Mouse (Mus musculus) brown adipose tissue, adult 24 weeks (tissue): ENCODE data around the gene Gm20388. TPM values are rescaled to one million over a fixed set of nuclear protein-coding genes. Genes with fewer than 3 reads are reported as not detected.
A peak's percentile ranks its signal among the peaks of the same experiment; 100 is the strongest.

ENCODE experiments used
- H3K27ac ChIP-seq: fragments of 200-500 bp; replicated peaks from 2 replicates; pipeline ENCODE4 v1.5.1; 2012; ENCODE audit warnings: low read depth, mild to moderate bottlenecking, low read length
- H3K4me1 ChIP-seq: fragments of 200-500 bp; 2 replicates; pipeline ENCODE4 v1.6.1; 2012; ENCODE audit warnings: low read length, mixed read lengths; ENCODE audit not compliant: control insufficient read depth, insufficient read depth, insufficient read length
- H3K4me3 ChIP-seq: fragments of 200-500 bp; 2 replicates; pipeline ENCODE4 v1.5.1; 2012; ENCODE audit warnings: low read depth, mild to moderate bottlenecking, low read length, moderate library complexity; ENCODE audit not compliant: insufficient read depth
- polyA plus RNA-seq: library from polyadenylated mRNA; stranded (reverse); fragments of >200 nt; gene quantifications from 2 replicates; pipeline ENCODE4 v1.2.4, GENCODE M21; 2012; ENCODE audit not compliant: missing spikeins, insufficient read depth, insufficient read length

Gene Gm20388
- polyA plus RNA-seq, 1 experiment: 44.7 TPM

GRCm38 (mm10) chr8:122360696-122361416 lies 2450.2 kb downstream of the Gm20388 start, which contains the start of gene Trhr2:
TSS of gene Trhr2 (minus strand) at chr8:122360746.
- H3K4me1 ChIP-seq: no peaks in the 10 kb centered on the region
- no peak within 1 kb of the TSS for H3K4me3 ChIP-seq
- H3K27ac ChIP-seq: no peak within 1 kb of the TSS

DNA sequence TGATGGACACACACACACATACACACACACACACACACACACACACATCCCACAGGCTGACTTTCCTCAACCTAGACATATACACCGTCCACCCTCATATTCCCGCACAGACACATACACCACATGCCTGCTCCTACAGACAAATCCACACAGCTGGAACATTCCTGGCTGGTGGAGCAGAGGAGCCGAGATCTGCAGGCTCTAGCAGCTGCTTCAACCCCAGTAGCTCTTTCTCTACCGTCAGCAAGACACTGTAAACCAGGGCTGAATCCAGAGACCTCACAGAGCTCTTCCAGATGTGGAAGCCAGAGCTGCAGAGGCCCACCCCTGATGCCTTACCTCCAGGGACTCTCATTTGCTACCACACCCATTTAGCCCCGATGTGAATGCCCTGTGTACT lies 2451.6 kb downstream of the Gm20388 start:
- H3K4me1 ChIP-seq: no peaks in the 10 kb centered on the region
- H3K27ac ChIP-seq: no peak overlapping the region
- H3K4me3 ChIP-seq: no peak overlapping the region

DNA sequence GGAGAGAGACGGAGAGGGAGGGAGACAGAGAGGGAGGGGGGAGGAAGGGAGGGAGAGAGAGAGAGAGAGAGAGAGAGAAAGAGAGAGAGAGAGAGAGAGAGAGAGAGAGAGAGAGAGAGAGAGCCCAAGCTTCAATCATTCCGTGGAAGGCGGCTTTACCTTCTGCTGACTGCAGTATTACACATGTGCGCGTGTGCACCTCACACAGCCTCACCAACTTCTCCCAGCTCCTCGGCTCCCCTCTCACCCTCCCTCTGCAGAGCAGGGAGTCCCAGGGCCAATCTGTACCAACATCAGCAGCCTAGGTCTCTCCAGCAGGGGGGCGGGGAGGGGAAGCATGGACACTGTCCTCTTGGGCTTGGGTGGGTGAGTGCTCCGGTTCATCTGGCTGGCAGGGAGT lies 2452.3 kb downstream of the Gm20388 start:
- no peak overlapping the region for H3K4me3 ChIP-seq

GRCm38 (mm10) chr8:122368494-122368893 lies 2457.9 kb downstream of the Gm20388 start:
- H3K27ac ChIP-seq: no peak overlapping the region
- H3K4me1 ChIP-seq: no peaks in the 10 kb centered on the region
- H3K4me3 ChIP-seq: no peak overlapping the region

More for the DNA sequence above, 2452.3 kb downstream of the Gm20388 start:
- Histone ChIP-seq H3K27ac (no peak overlapping the region), H3K4me1 (no peaks in the 10 kb centered on the region)

DNA sequence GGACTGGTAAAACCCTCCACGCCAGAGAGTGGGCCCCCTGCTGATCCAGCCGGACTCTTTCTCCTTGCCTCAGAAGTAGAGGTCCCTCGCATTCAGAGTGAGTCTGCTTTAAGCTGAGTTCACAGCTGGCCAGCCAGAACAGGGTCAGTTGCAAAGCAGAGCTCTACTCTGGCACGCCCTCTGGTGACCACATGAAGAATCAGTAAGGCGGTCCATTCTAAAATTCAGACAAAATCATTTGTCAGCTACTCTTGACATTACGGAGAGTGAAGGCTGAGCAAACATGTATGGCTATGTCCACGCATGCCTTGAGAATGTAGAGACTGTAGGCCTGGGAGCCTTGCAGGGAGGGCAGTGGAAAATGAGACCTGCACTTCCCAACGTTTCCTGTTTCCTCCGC lies 2459.0 kb downstream of the Gm20388 start:
- Histone ChIP-seq H3K4me3 (no peak overlapping the region), H3K27ac (no peak overlapping the region), H3K4me1 (no peaks in the 10 kb centered on the region)

GRCm38 (mm10) chr8:122371706-122372105 lies 2461.1 kb downstream of the Gm20388 start:
- Histone ChIP-seq H3K4me3 (no peak overlapping the region), H3K4me1 (no peaks in the 10 kb centered on the region), H3K27ac (no peak overlapping the region)

DNA sequence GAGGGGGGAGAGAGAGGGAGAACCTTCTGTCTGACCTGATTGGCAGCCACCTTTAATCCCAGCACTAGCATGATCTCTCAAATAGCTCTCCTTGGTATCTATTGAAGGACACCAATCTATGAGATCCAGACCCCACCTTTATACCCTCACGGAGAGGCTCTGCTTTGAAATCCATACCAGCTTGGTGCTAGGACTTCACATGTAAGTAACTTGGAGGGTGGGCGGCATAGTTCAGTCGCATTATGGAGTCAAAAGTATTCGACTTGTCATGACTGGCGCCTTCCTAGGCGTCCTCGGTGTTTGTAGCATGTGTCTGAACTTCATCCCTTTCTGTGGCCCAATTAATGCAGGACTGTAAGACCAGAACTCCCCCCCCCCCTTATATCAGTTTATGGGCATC lies 2464.7 kb downstream of the Gm20388 start:
- no peak overlapping the region for H3K4me3 ChIP-seq
- H3K4me1 ChIP-seq: 0 out of 2 replicates have a peak, but pooled peaks cover 5% of the 10 kb centered on the region
- H3K27ac ChIP-seq: no peak overlapping the region

DNA sequence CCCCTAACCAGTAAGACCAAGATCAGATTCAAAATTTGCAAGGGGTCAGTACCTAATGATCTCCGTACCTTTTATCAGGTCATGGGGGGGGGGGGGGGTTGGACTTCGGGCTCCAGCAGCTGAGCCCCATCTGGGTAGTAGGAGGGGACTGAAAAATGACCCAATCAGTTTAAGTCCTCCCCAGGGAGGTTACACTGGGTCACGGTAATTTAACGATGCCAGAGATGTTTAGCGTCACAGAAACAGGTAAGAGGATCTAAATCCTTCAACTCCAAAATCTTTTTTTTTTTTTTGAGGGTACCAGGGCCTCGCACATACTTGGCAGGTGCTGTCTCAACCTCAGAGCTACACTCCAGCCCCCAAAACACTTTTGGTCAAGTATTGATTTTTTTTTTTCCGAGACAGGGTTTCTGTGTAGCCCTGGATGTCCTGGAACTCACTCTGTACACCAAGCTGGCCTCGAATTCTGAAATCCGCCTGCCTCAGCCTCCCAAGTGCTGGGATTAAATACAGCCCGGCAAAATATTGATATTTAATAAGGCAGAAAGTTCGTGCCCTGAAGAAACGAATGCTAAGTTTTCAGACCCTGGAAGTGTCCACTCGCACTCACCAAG lies 2465.2 kb downstream of the Gm20388 start:
- Histone ChIP-seq H3K27ac (no peak overlapping the region), H3K4me1 (0 out of 2 replicates have a peak, but pooled peaks cover 5% of the 10 kb centered on the region), H3K4me3 (peak overlapping the region; percentile 58)

GRCm38 (mm10) chr8:122376365-122377231 lies 2466.0 kb downstream of the Gm20388 start, which contains the start of gene Zc3h18:
TSS of gene Zc3h18 (plus strand) at chr8:122376609.
- 0 out of 2 replicates have a peak, but pooled peaks cover 5% of the 10 kb centered on the region for H3K4me1 ChIP-seq
- peak within 1 kb of the TSS; percentile 94 for H3K4me3 ChIP-seq
- H3K27ac ChIP-seq: peak within 1 kb of the TSS; percentile 94

GRCm38 (mm10) chr8:122383039-122383438 lies 2472.4 kb downstream of the Gm20388 start:
- Histone ChIP-seq H3K27ac (no peak overlapping the region), H3K4me3 (no peak overlapping the region), H3K4me1 (0 out of 2 replicates have a peak, but pooled peaks cover under 1% of the 10 kb centered on the region)

DNA sequence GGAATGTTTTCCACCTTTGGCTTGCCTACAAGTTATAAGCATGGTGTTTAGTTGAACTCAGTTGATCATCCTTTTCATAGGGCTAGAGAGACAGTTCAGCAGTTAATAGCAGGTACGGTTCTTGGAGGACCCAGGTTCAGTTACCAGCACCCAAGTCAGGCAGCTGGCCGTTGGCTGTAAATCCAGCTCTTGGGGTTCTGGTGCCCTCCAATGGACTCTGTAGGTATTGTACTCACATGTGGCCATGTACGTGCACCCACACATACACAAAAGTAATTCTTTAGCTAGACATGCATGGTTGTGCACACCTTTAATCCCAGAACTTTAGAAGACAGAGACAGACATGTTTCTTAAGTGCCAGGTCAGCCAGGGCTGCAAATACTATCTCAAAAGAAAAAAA lies 2478.7 kb downstream of the Gm20388 start:
- Histone ChIP-seq H3K27ac (no peak overlapping the region), H3K4me3 (no peak overlapping the region), H3K4me1 (no peaks in the 10 kb centered on the region)

DNA sequence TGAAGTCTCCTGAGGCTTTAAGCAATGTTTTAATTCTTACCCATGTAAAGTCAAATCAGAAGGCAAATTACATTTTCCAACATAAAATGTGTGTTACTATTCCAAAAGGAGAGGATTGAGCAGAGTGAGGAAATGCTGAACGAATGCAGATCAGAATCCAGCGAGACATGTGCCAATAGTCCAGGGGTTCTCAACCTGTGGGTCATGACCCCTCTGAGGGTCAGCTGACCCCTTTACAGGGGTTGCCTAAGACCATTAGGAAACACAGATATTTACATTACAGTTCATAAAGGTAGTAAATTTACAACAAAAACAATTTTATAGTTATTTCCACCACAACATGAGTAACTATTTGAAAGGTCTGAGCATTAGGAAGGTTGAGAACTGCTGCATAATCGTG lies 2480.1 kb downstream of the Gm20388 start:
- H3K27ac ChIP-seq: no peak overlapping the region
- H3K4me1 ChIP-seq: no peaks in the 10 kb centered on the region
- no peak overlapping the region for H3K4me3 ChIP-seq

GRCm38 (mm10) chr8:122393717-122394116 lies 2483.1 kb downstream of the Gm20388 start:
- no peak overlapping the region for H3K27ac ChIP-seq
- H3K4me1 ChIP-seq: no peaks in the 10 kb centered on the region
- no peak overlapping the region for H3K4me3 ChIP-seq

GRCm38 (mm10) chr8:122395291-122395690 lies 2484.7 kb downstream of the Gm20388 start:
- Histone ChIP-seq H3K27ac (no peak overlapping the region), H3K4me1 (no peaks in the 10 kb centered on the region), H3K4me3 (no peak overlapping the region)

- H3K27ac ChIP-seq: no peak overlapping the region
- no peaks in the 10 kb centered on the region for H3K4me1 ChIP-seq
- H3K4me3 ChIP-seq: no peak overlapping the region
These were observed 2487.5 kb downstream of the Gm20388 start for GRCm38 (mm10) chr8:122398186-122398585.
